Mouse (Mus musculus) intestine, postnatal 0 days (tissue): ENCODE data around the gene Pdk4. TPM values are rescaled to one million over a fixed set of nuclear protein-coding genes. Genes with fewer than 3 reads are reported as not detected.

Experiments used
- ATAC-seq: fragments of 200-750 bp; cut with Nextera tagmentation; 2 replicates; pipeline ENCODE4 v1.8.0; 2017; ENCODE audit warnings: mild to moderate bottlenecking, moderate TSS enrichment, moderate library complexity
- H3K27ac ChIP-seq: fragments of 300-500 bp; sonication (generic); 2 replicates; pipeline ENCODE4 v1.5.1; 2014; ENCODE audit warnings: mild to moderate bottlenecking, low read depth, low read length, moderate library complexity
- H3K27me3 ChIP-seq: fragments of 300-500 bp; sonication (generic); replicated peaks from 2 replicates; pipeline ENCODE4 v1.6.1; 2014; ENCODE audit warnings: low read length, mixed read lengths; ENCODE audit not compliant: control insufficient read depth, insufficient read depth
- H3K36me3 ChIP-seq: fragments of 300-500 bp; sonication (generic); 2 replicates; pipeline ENCODE4 v1.6.1; 2014; ENCODE audit warnings: mild to moderate bottlenecking, moderate library complexity; ENCODE audit not compliant: control insufficient read depth, insufficient read depth
- H3K4me1 ChIP-seq: fragments of 300-500 bp; sonication (generic); replicated peaks from 2 replicates; pipeline ENCODE4 v1.6.1; 2014; ENCODE audit warnings: antibody characterized with exemption, low read length, mixed read lengths; ENCODE audit not compliant: control insufficient read depth, insufficient read depth
- H3K4me2 ChIP-seq: fragments of 300-500 bp; sonication (generic); replicated peaks from 2 replicates; pipeline ENCODE4 v1.6.1; 2014; ENCODE audit warnings: low read depth, mild to moderate bottlenecking, moderate library complexity
- H3K4me3 ChIP-seq: fragments of 300-500 bp; sonication (generic); 2 replicates; pipeline ENCODE4 v1.5.1; 2014; ENCODE audit warnings: low read depth, low read length
- H3K9ac ChIP-seq: fragments of 300-500 bp; sonication (generic); 2 replicates; pipeline ENCODE4 v1.6.1; 2014; ENCODE audit warnings: mild to moderate bottlenecking, low read depth, low read length
- H3K9me3 ChIP-seq: fragments of 300-500 bp; sonication (generic); 2 replicates; pipeline ENCODE4 v1.6.1; 2016; ENCODE audit warnings: mixed run types; ENCODE audit not compliant: control insufficient read depth
- CTCF ChIP-seq: sonication (generic); IDR thresholded peaks from 2 replicates; pipeline ENCODE4 v1.5.1; 2016; ENCODE audit warnings: low read depth, mild to moderate bottlenecking, control low read depth, antibody characterized with exemption, moderate library complexity
- WGBS: fragments of 180-500 bp; shearing (Covaris S2); extraction: QIAGEN DNeasy Blood & Tissue Kit; methylation state at CpG from one replicate; pipeline ENCODE4 v1.1.7; 2014; 5-methylcytosine and 5-hydroxymethylcytosine counted together
- polyA plus RNA-seq: library from polyadenylated mRNA; unstranded; fragments of >200 nt; fragmentation: Nextera tagmentation; extraction: Ambion mirVana; gene quantifications from 2 replicates; pipeline ENCODE4 v1.2.1, GENCODE M21; 2015

Gene Pdk4
- 12.6 and 23.4 TPM in 2 replicates for polyA plus RNA-seq

- H3K9ac ChIP-seq, result peak within 1 kb of the TSS; percentile 60
- TF ChIP-seq CTCF, result no peak; the same call in 1 of the 2 replicates
- H3K27me3 ChIP-seq, result no peaks in the 10 kb centered on the region
- H3K4me3 ChIP-seq, result peak within 1 kb of the TSS; percentile 62
- no peaks in the 10 kb centered on the region for H3K4me1 ChIP-seq
- peak; percentile 98 for ATAC-seq
- peak within 1 kb of the TSS; percentile 82 for H3K4me2 ChIP-seq
- no peaks in the 10 kb centered on the region for H3K9me3 ChIP-seq
- peaks cover 9% of the 10 kb centered on the region; the same call in 1 of the 2 replicates for H3K36me3 ChIP-seq
- WGBS, result 2% methylated on average over 43 of the region's 43 CpGs
- peak within 1 kb of the TSS; percentile 81 for H3K27ac ChIP-seq
Observed at GRCm38 (mm10) chr6:5495961-5496853, at the start of gene Pdk4. Pdk4 (minus strand) TSS chr6:5496309.

GRCm38 (mm10) chr6:5537855-5538365 is 41.8 kb upstream of the Pdk4 start:
- no peaks in the 10 kb centered on the region for H3K9me3 ChIP-seq
- 78% methylated on average over 2 of the region's 2 CpGs for WGBS

GRCm38 (mm10) chr6:5535754-5536153 is 39.6 kb upstream of the Pdk4 start:
- no peak overlapping the region for H3K9ac ChIP-seq
- no peaks in the 10 kb centered on the region for H3K27me3 ChIP-seq
- no peak overlapping the region for H3K4me2 ChIP-seq
- ATAC-seq, result peak; percentile 90
- H3K9me3 ChIP-seq, result no peaks in the 10 kb centered on the region
- no peak for TF ChIP-seq CTCF
- H3K27ac ChIP-seq, result no peak overlapping the region
- H3K4me3 ChIP-seq, result no peak overlapping the region
- no peaks in the 10 kb centered on the region for H3K4me1 ChIP-seq
- no peaks in the 10 kb centered on the region for H3K36me3 ChIP-seq

More at GRCm38 (mm10) chr6:5537855-5538365, 41.8 kb upstream of the Pdk4 start:
- H3K36me3 ChIP-seq, result no peaks in the 10 kb centered on the region
- no peak for TF ChIP-seq CTCF
- no peak overlapping the region for H3K4me3 ChIP-seq
- no peak for ATAC-seq
- H3K27ac ChIP-seq, result no peak overlapping the region
- H3K4me2 ChIP-seq, result no peak overlapping the region
- H3K4me1 ChIP-seq, result no peaks in the 10 kb centered on the region
- no peak overlapping the region for H3K9ac ChIP-seq
- H3K27me3 ChIP-seq, result no peaks in the 10 kb centered on the region

- H3K4me1 ChIP-seq, result no peaks in the 10 kb centered on the region
- no peak overlapping the region for H3K4me2 ChIP-seq
- no peaks in the 10 kb centered on the region for H3K27me3 ChIP-seq
- no peak for ATAC-seq
- H3K4me3 ChIP-seq, result no peak overlapping the region
- no peak for TF ChIP-seq CTCF
- 77% methylated on average over 5 of the region's 5 CpGs for WGBS
- no peak overlapping the region for H3K27ac ChIP-seq
- no peaks in the 10 kb centered on the region for H3K36me3 ChIP-seq
- H3K9me3 ChIP-seq, result no peaks in the 10 kb centered on the region
- no peak overlapping the region for H3K9ac ChIP-seq
Observed at GRCm38 (mm10) chr6:5517091-5517490, 21.0 kb upstream of the Pdk4 start.

GRCm38 (mm10) chr6:5509757-5510156 is 13.6 kb upstream of the Pdk4 start:
- Histone ChIP-seq H3K4me1 (peaks cover 8% of the 10 kb centered on the region; the same call in 1 of the 2 replicates), H3K4me3 (no peak overlapping the region), H3K27ac (peak overlapping the region; percentile 75), H3K27me3 (no peaks in the 10 kb centered on the region), H3K9me3 (no peaks in the 10 kb centered on the region), H3K9ac (no peak overlapping the region), H3K36me3 (no peaks in the 10 kb centered on the region), H3K4me2 (no peak overlapping the region; the same call in 1 of the 2 replicates)
- WGBS, result 8% methylated on average over 5 of the region's 5 CpGs
- TF ChIP-seq CTCF, result no peak
- ATAC-seq, result peak; percentile 100

GRCm38 (mm10) chr6:5509303-5509702 is 13.2 kb upstream of the Pdk4 start:
- no peaks in the 10 kb centered on the region for H3K36me3 ChIP-seq
- H3K4me2 ChIP-seq, result no peak overlapping the region; the same call in 1 of the 2 replicates
- peaks cover 8% of the 10 kb centered on the region; the same call in 1 of the 2 replicates for H3K4me1 ChIP-seq
- H3K27ac ChIP-seq, result peak overlapping the region; percentile 67
- ATAC-seq, result peak; percentile 71
- H3K4me3 ChIP-seq, result no peak overlapping the region
- H3K9me3 ChIP-seq, result no peaks in the 10 kb centered on the region
- H3K27me3 ChIP-seq, result no peaks in the 10 kb centered on the region
- H3K9ac ChIP-seq, result 0 out of 2 replicates have a peak overlapping the region, but pooled peaks have one; percentile 38
- WGBS, result 9% methylated on average over 5 of the region's 5 CpGs
- TF ChIP-seq CTCF, result no peak
